Comparison of ENCODE assay signal across 8 mouse cellular contexts in genomic region chr6:100170711-100171348, GRCm38 (mm10).
A peak's percentile ranks its signal among the peaks of the same experiment; 100 is the strongest.
DNase-seq lines count a peak whose midpoint lies in the region; ATAC-seq and TF ChIP-seq lines count a peak whose summit lies in the region.

No protein-coding gene starts in this region.

- no peak for TF ChIP-seq CTCF in gastrocnemius, adult 2 months (IDR thresholded peaks at IDR 0.05)

- H3K4me3 ChIP-seq in gastrocnemius, adult 2 months = peak overlapping the region; percentile 34
- H3K4me3 ChIP-seq in heart, embryonic 13.5 days = peak overlapping the region; percentile 32
- H3K4me3 ChIP-seq in midbrain, embryonic 15.5 days = no peak overlapping the region

- H3K9me3 ChIP-seq in heart, embryonic 13.5 days = 0 out of 2 replicates have a peak, but pooled peaks cover 2% of the 10 kb centered on the region
- H3K9me3 ChIP-seq in midbrain, embryonic 15.5 days = no peaks in the 10 kb centered on the region

- 5% methylated on average over 22 of the region's 22 CpGs for WGBS in heart, embryonic 13.5 days
- WGBS in midbrain, embryonic 15.5 days = 5% methylated on average over 22 of the region's 22 CpGs

- H3K4me1 ChIP-seq in heart, embryonic 13.5 days = peaks cover 22% of the 10 kb centered on the region
- H3K4me1 ChIP-seq in midbrain, embryonic 15.5 days = peaks cover 13% of the 10 kb centered on the region

- H3K9ac ChIP-seq in heart, embryonic 13.5 days = peak overlapping the region; percentile 63
- H3K9ac ChIP-seq in midbrain, embryonic 15.5 days = no peak overlapping the region

- intact Hi-C loops in gastrocnemius, adult 2 months (cut with DNase I) = no loop called here
- intact Hi-C loops in gastrocnemius, postnatal 36 days (cut with DNase I) = no loop called here

- no peaks in the 10 kb centered on the region for H3K36me3 ChIP-seq in heart, embryonic 13.5 days
- H3K36me3 ChIP-seq in midbrain, embryonic 15.5 days (replicated peaks) = no peaks in the 10 kb centered on the region

- peaks cover 44% of the 10 kb centered on the region for H3K27me3 ChIP-seq in heart, embryonic 13.5 days (replicated peaks)
- H3K27me3 ChIP-seq in midbrain, embryonic 15.5 days (replicated peaks) = peaks cover 18% of the 10 kb centered on the region

- peak overlapping the region; percentile 62 for H3K4me2 ChIP-seq in heart, embryonic 13.5 days
- H3K4me2 ChIP-seq in midbrain, embryonic 15.5 days = peak overlapping the region; percentile 30

- ATAC-seq in heart, embryonic 13.5 days (ENCODE audit: extremely low read depth, insufficient number of reproducible peaks, low FRiP score, low TSS enrichment) = no peak
- peak; percentile 39; the same call in 1 of the 2 replicates for ATAC-seq in midbrain, embryonic 15.5 days (replicated peaks)

- no peak overlapping the region for H3K27ac ChIP-seq in gastrocnemius, adult 2 months
- peak overlapping the region; percentile 16; the same call in 1 of the 2 replicates for H3K27ac ChIP-seq in heart, embryonic 13.5 days (replicated peaks)
- no peak overlapping the region for H3K27ac ChIP-seq in midbrain, embryonic 15.5 days

- peak; percentile 57 for DNase-seq in gastrocnemius, adult 2 months
- DNase-seq in gastrocnemius, postnatal 36 days = no peak
- DNase-seq in embryo, embryonic 11 days = peak; percentile 60
- peak; percentile 28 to 57 for DNase-seq in kidney, postnatal 25 days
- peak; percentile 47 for DNase-seq in liver
- no peak for DNase-seq in yolk sac, embryonic 10.5 days (ENCODE audit: low spot score)

Comparison
In these comparisons a context has a peak if more than half of its experiments do, and no peak if none do; other contexts are left out.
1. DNase-seq: peak in gastrocnemius, adult 2 months (single experiment), embryo, embryonic 11 days (single experiment), kidney, postnatal 25 days (2 of 2) and liver (single experiment); none in gastrocnemius, postnatal 36 days (0 of 2) and yolk sac, embryonic 10.5 days (single experiment).